Mouse (Mus musculus): ENCODE measurements at regions not wholly inside any gene's neighbourhood (a gene's known extent, or its start where the extent isn't known, plus 50 kb on each side); places are given as distances from the start of the nearest gene placed in this dataset.
A peak's percentile ranks its signal among the peaks of the same experiment; 100 is the strongest.

- DNase-seq (ENCODE audit: low read depth, low spot score) = peak; percentile 54
Observed at GRCm38 (mm10) chr2:142560896-142561500, 340.3 kb downstream of the Kif16b start.

DNA sequence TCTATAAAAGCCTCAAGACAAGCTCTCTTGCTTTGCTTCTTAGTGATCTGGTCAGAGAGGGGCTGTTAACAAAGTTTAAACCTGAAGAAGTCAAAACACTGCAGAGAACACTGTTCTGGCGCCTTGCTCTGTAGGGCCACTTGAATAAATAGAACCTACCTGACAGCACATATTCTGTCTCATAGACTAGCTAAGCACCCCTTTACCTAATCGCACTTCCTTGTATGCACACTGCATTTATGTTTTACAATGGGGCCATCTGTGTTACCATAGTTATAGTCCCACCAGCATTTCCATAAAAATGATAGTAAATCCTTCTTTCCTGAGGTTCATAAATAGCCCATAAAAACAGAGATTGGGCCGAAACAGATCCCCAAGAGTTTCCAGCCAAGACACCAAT is 340.9 kb downstream of the Kif16b start:
- no peak for DNase-seq (ENCODE audit: low read depth, low spot score)

DNA sequence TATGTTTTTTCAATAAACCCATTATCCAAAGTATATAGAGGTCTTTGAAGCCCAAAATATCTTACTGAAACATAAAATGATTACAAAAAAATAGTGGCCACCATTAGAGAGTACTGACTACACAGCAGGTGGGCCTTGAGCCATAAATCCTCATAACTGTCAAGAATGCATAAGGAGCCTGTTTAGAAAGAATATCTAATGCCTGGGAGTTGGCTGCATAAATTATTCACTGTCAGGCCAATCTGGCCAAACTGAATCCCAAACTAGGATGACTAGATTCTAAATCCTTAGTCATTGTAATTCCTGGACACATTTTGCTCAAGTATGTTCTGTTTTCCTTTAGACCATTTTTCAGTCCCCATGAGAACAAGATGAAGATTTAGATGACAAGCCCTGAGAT is 341.4 kb downstream of the Kif16b start:
- DNase-seq (ENCODE audit: low read depth, low spot score) = no peak

GRCm38 (mm10) chr2:142554851-142555250 is 346.5 kb downstream of the Kif16b start:
- DNase-seq (ENCODE audit: low read depth, low spot score) = peak; percentile 38

DNA sequence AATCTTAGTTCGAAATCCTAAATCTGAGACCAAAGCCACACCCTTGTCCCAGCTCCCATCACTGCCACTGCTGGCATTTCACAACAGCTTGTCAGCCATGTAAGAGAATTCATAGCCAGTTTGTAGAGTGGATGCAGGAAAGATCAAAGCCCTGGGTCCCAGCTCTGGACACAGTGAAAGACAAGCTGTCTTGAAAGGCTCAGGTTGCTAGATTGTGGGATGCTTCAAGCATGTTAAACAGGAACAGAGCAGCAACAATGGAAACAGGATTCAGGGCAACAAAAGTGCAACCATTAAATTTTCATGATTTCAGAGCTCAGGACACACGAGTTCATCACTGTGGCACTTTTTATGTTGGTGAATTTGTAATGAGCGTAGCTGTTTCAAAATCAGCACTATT is 349.6 kb downstream of the Kif16b start:
- no peak for DNase-seq (ENCODE audit: low read depth, low spot score)

- no peak for DNase-seq (ENCODE audit: low read depth, low spot score)
Observed at GRCm38 (mm10) chr2:142548766-142549165, 352.6 kb downstream of the Kif16b start.

GRCm38 (mm10) chr2:142544937-142545336 is 356.4 kb downstream of the Kif16b start:
- DNase-seq (ENCODE audit: low read depth, low spot score) = no peak

DNA sequence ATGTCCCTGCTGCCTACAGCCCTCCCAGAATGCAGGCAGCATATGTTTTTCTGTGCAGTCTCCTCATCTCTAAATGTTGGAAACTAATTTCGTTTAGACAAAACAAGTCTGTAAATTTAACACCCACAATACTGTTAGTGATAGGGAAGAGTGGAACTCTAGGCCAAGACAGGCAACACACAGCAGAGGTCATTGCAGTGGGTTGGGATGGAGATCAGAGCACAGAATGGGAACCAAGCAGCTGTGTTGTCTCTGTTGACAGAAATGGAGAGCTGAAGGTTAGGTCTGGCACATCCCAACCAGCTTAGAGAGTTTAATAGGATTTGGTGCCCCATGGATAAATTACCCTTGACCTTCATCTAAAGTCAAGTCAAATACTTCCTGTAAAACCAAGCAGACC is 361.4 kb downstream of the Kif16b start:
- DNase-seq (ENCODE audit: low read depth, low spot score) = no peak

DNA sequence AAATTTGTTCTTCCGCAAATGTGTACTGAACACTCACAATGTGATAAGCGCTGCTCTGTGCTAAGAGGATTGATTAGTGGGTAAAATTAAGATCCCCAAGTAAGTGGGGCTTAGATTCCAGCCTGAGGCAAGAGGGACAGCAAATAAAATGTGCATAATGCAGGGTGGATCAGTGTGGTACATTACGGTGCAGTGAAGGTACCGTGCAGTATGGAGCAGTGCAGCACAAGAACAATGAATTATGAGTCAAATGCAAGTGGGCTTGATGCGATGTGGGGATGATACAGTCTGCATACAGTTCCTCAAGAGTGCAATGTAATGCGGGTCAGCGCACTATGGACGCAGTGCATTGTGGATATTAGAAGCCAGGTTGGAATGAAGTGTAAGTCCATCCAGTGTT is 367.8 kb downstream of the Kif16b start:
- no peak for DNase-seq (ENCODE audit: low read depth, low spot score)

DNA sequence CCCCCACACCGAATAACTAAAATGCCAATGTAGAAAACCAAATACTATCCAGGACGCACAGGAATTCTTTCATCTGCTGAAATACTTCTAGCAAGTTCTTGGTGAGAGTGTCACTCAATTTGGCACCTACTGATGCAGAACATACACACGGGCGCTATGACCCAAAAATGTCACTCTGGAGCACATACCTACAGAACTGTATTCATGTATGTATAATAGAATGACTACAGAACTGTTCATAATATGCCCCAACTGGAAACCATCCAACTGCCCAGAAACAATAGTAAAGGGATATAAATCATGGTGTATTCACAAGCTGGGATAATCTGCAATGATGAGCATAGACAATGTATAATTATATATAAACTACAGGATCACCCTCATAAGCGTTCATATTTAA is 378.9 kb downstream of the Kif16b start:
- no peak for DNase-seq (ENCODE audit: low read depth, low spot score)

DNA sequence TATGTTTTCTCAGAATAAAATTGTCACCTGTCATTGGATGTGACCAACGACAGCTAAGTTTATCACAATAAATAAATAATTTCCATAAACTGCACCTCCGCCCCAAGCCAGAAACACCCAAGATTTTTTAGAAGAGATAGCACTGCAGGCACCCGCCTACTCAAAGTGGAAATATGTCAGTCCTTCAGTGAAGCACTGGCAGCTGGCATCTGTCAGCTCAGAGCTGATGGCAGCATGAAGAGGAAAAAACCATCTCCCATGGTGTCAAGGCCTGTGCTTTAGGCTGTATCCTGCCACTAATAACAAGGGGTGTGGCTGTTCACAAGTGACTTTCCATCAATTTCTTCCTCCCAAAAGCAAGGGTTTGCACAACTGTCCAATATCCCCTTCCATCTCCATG is 383.6 kb downstream of the Kif16b start:
- DNase-seq (ENCODE audit: low read depth, low spot score) = no peak

DNA sequence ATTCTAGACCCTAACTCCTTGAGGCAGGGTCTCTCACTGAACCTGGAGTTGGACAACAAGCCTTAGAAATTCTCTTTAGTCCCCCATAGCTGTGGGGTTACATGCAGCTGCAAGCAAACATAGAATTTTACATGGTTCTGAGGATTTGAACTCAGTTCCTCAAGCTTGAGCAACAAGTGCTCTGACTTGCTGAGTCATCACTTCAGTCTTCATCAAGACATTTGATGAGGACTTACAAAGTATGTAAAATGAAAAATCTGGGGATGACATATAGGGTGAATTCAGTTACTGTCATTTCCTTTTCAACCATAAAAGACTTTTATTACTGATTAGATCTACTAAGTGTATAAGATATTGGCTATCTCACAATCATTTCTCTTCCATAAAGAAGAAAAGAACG is 396.1 kb downstream of the Kif16b start:
- DNase-seq (ENCODE audit: low read depth, low spot score) = no peak

All from telencephalon, adult 2 months (tissue).